Mouse (Mus musculus): Measurements from ENCODE around the gene Llgl2. TPM values are rescaled to one million over a fixed set of nuclear protein-coding genes. Genes with fewer than 3 reads are reported as not detected.
"Not testable (repeated sequence)": the region's sequence is repeated elsewhere in the genome, so short reads cannot be mapped to it uniquely, and the experiment has no call there.

The Llgl2 gene
- polyA plus RNA-seq, 1 experiment from 2014 or later: 1.3 TPM

- 80% methylated on average over 6 of the region's 6 CpGs for WGBS
- no peak overlapping the region for H3K9ac ChIP-seq (ENCODE audit: low read depth, low read length)
- H3K27me3 ChIP-seq (replicated peaks; ENCODE audit: control insufficient read depth, insufficient read depth, low read length): peaks cover 25% of the 10 kb centered on the region
- no peak for ATAC-seq
- H3K27ac ChIP-seq (ENCODE audit: low read depth, low read length): no peak overlapping the region
- no peak overlapping the region for H3K4me2 ChIP-seq (ENCODE audit: low read length)
- H3K4me1 ChIP-seq (ENCODE audit: control insufficient read depth, insufficient read depth, low read depth, low read length): peaks cover 7% of the 10 kb centered on the region
- no peaks in the 10 kb centered on the region for H3K9me3 ChIP-seq (ENCODE audit: control insufficient read depth, low read length)
- no peaks in the 10 kb centered on the region for H3K36me3 ChIP-seq (ENCODE audit: control insufficient read depth, insufficient read depth, low read length)
- no peak overlapping the region for H3K4me3 ChIP-seq (ENCODE audit: low read length)
Observed at GRCm38 (mm10) chr11:115854674-115855073, 30.8 kb downstream of the Llgl2 start.

GRCm38 (mm10) chr11:115857146-115857545, 33.3 kb downstream of the Llgl2 start:
- 97% methylated on average over 4 of the region's 4 CpGs for WGBS
- not testable (repeated sequence) for H3K9me3 ChIP-seq (ENCODE audit: control insufficient read depth, low read length); H3K9ac ChIP-seq (ENCODE audit: low read depth, low read length); H3K4me1 ChIP-seq (ENCODE audit: control insufficient read depth, insufficient read depth, low read depth, low read length); ATAC-seq; H3K4me3 ChIP-seq (ENCODE audit: low read length); H3K27ac ChIP-seq (ENCODE audit: low read depth, low read length); H3K4me2 ChIP-seq (ENCODE audit: low read length); H3K36me3 ChIP-seq (ENCODE audit: control insufficient read depth, insufficient read depth, low read length)
- peaks cover 42% of the 10 kb centered on the region for H3K27me3 ChIP-seq (replicated peaks; ENCODE audit: control insufficient read depth, insufficient read depth, low read length)

DNA sequence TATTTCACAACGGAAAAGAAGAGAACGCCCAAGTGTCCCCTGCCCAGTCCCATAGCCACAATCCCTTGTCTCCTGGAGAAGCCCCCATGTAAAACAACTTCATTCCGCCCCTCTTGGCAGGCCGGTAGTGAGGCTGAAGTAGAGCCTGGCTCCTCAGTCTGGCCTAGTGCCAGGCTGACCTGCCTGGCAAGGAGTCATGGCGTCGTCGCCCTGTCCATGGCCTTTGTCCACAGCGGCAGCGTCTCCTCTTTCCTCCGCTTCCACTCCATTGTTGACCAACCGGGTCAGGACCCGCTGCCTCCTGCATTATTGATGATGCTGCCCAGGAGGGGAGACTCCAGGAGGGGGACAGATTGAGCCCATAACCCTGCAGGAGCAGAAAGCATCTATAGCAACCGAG, 34.1 kb downstream of the Llgl2 start:
- Histone ChIP-seq H3K4me2 (ENCODE audit: low read length) (no peak overlapping the region), H3K27ac (ENCODE audit: low read depth, low read length) (no peak overlapping the region), H3K27me3 (replicated peaks; ENCODE audit: control insufficient read depth, insufficient read depth, low read length) (peaks cover 42% of the 10 kb centered on the region), H3K36me3 (ENCODE audit: control insufficient read depth, insufficient read depth, low read length) (no peaks in the 10 kb centered on the region), H3K9ac (ENCODE audit: low read depth, low read length) (no peak overlapping the region), H3K4me1 (ENCODE audit: control insufficient read depth, insufficient read depth, low read depth, low read length) (peaks cover 7% of the 10 kb centered on the region), H3K4me3 (ENCODE audit: low read length) (no peak overlapping the region), H3K9me3 (ENCODE audit: control insufficient read depth, low read length) (no peaks in the 10 kb centered on the region)
- WGBS: 28% methylated on average over 13 of the region's 13 CpGs
- no peak for ATAC-seq

DNA sequence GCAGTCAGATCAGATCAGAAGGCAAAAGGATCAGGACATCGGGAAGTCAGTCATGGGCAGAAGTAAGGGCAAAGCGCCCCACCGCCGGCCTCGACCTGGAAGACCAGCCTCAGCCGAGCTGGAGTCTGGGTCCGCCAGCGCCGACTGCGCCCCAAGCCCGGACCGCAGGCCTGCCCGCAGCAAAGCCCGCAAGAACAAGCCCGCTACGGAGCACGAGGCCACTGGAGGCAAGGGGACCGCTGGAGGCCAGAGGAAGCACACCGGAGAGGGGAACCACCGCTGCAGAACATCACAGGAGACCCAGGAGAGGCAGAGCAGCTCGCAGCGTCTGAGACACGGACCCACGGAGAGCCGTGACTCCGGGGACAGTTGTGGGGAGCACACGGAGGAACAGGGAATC, 34.5 kb downstream of the Llgl2 start, which contains the start of gene Myo15b:
Gene Myo15b, plus strand, starts transcription at position 53 of the 400 bp plus-strand sequence.
- H3K4me3 ChIP-seq (ENCODE audit: low read length): peak within 1 kb of the TSS; percentile 29
- H3K9me3 ChIP-seq (ENCODE audit: control insufficient read depth, low read length): no peaks in the 10 kb centered on the region
- WGBS: 10% methylated on average over 27 of the region's 27 CpGs
- ATAC-seq: no peak
- H3K9ac ChIP-seq (ENCODE audit: low read depth, low read length): peak within 1 kb of the TSS; percentile 52; the same call in 1 of the 2 replicates
- H3K4me2 ChIP-seq (ENCODE audit: low read length): peak within 1 kb of the TSS; percentile 44
- H3K36me3 ChIP-seq (ENCODE audit: control insufficient read depth, insufficient read depth, low read length): no peaks in the 10 kb centered on the region
- no peak within 1 kb of the TSS for H3K27ac ChIP-seq (ENCODE audit: low read depth, low read length)
- peaks cover 42% of the 10 kb centered on the region for H3K27me3 ChIP-seq (replicated peaks; ENCODE audit: control insufficient read depth, insufficient read depth, low read length)
- H3K4me1 ChIP-seq (ENCODE audit: control insufficient read depth, insufficient read depth, low read depth, low read length): peaks cover 7% of the 10 kb centered on the region

GRCm38 (mm10) chr11:115859143-115859945, 35.5 kb downstream of the Llgl2 start:
- peak; percentile 86 for ATAC-seq
- peak overlapping the region; percentile 29 for H3K4me3 ChIP-seq (ENCODE audit: low read length)
- H3K4me2 ChIP-seq (ENCODE audit: low read length): peak overlapping the region; percentile 44
- H3K9me3 ChIP-seq (ENCODE audit: control insufficient read depth, low read length): no peaks in the 10 kb centered on the region
- H3K36me3 ChIP-seq (ENCODE audit: control insufficient read depth, insufficient read depth, low read length): no peaks in the 10 kb centered on the region
- peaks cover 7% of the 10 kb centered on the region for H3K4me1 ChIP-seq (ENCODE audit: control insufficient read depth, insufficient read depth, low read depth, low read length)
- peaks cover 42% of the 10 kb centered on the region for H3K27me3 ChIP-seq (replicated peaks; ENCODE audit: control insufficient read depth, insufficient read depth, low read length)
- no peak overlapping the region for H3K27ac ChIP-seq (ENCODE audit: low read depth, low read length)
- peak overlapping the region; percentile 52; the same call in 1 of the 2 replicates for H3K9ac ChIP-seq (ENCODE audit: low read depth, low read length)
- 2% methylated on average over 53 of the region's 75 CpGs for WGBS

GRCm38 (mm10) chr11:115863895-115864294, 40.0 kb downstream of the Llgl2 start:
- Histone ChIP-seq H3K9me3 (ENCODE audit: control insufficient read depth, low read length) (no peaks in the 10 kb centered on the region), H3K27me3 (replicated peaks; ENCODE audit: control insufficient read depth, insufficient read depth, low read length) (peaks cover 24% of the 10 kb centered on the region), H3K36me3 (ENCODE audit: control insufficient read depth, insufficient read depth, low read length) (no peaks in the 10 kb centered on the region), H3K4me3 (ENCODE audit: low read length) (no peak overlapping the region), H3K4me1 (ENCODE audit: control insufficient read depth, insufficient read depth, low read depth, low read length) (peaks cover 5% of the 10 kb centered on the region; the same call in 1 of the 2 replicates), H3K4me2 (ENCODE audit: low read length) (no peak overlapping the region), H3K27ac (ENCODE audit: low read depth, low read length) (no peak overlapping the region), H3K9ac (ENCODE audit: low read depth, low read length) (no peak overlapping the region)
- WGBS: 87% methylated on average over 8 of the region's 8 CpGs
- ATAC-seq: no peak

GRCm38 (mm10) chr11:115869393-115869792, 45.5 kb downstream of the Llgl2 start:
- ATAC-seq: no peak
- Histone ChIP-seq H3K4me3 (ENCODE audit: low read length) (no peak overlapping the region), H3K4me1 (ENCODE audit: control insufficient read depth, insufficient read depth, low read depth, low read length) (no peaks in the 10 kb centered on the region), H3K4me2 (ENCODE audit: low read length) (no peak overlapping the region), H3K36me3 (ENCODE audit: control insufficient read depth, insufficient read depth, low read length) (no peaks in the 10 kb centered on the region), H3K9ac (ENCODE audit: low read depth, low read length) (no peak overlapping the region), H3K27me3 (replicated peaks; ENCODE audit: control insufficient read depth, insufficient read depth, low read length) (no peaks in the 10 kb centered on the region), H3K9me3 (ENCODE audit: control insufficient read depth, low read length) (no peaks in the 10 kb centered on the region), H3K27ac (ENCODE audit: low read depth, low read length) (no peak overlapping the region)
- WGBS: 88% methylated on average over 8 of the region's 8 CpGs

DNA sequence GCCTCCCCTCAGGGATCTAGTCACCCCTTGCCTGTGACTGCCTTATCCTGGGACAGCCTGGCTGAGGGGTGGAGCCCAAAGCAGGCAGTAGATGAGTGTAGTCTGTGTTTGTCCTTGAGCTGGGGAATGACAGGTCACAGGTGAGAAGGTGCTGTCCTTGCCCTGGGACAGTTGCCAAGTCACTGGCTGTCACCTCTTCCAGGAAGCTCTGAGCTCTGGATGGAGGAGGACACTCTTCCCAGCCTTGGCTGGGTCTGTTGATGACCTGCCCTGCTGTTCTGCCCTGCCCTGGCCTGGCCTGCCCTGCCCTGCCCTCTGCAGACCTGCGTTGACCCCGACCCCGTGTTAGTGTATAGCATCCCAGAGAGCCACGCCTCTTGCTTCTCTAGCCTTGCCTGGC, 48.6 kb downstream of the Llgl2 start:
- Histone ChIP-seq H3K27ac (ENCODE audit: low read depth, low read length) (no peak overlapping the region), H3K4me2 (ENCODE audit: low read length) (no peak overlapping the region), H3K36me3 (ENCODE audit: control insufficient read depth, insufficient read depth, low read length) (no peaks in the 10 kb centered on the region), H3K9ac (ENCODE audit: low read depth, low read length) (no peak overlapping the region), H3K4me1 (ENCODE audit: control insufficient read depth, insufficient read depth, low read depth, low read length) (no peaks in the 10 kb centered on the region), H3K27me3 (replicated peaks; ENCODE audit: control insufficient read depth, insufficient read depth, low read length) (no peaks in the 10 kb centered on the region), H3K4me3 (ENCODE audit: low read length) (no peak overlapping the region), H3K9me3 (ENCODE audit: control insufficient read depth, low read length) (no peaks in the 10 kb centered on the region)
- WGBS: 68% methylated on average over 4 of the region's 4 CpGs
- ATAC-seq: no peak

DNA sequence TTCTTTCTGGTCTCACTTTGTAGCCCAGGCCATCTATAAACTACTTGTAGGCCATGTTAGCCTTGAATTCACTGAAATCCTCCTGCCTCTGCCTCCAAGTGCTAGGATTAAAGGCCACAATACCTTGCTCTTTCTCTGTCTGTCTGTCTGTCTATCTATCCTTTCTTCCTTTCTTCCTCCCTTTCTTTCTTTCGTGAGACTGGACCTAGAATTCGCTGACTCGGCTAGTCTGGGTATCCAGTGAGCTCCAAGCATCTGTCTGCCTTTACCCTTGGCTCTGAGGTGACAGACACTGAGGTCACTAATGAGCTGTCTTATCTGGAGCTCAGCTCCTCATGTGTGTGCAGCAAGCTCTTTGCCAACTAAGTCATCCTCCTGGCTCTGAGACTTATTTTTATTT, 52.1 kb downstream of the Llgl2 start:
- WGBS: 99% methylated on average over 3 of the region's 3 CpGs

More for the DNA sequence above, 52.1 kb downstream of the Llgl2 start:
- no peaks in the 10 kb centered on the region for H3K27me3 ChIP-seq (replicated peaks; ENCODE audit: control insufficient read depth, insufficient read depth, low read length)
- H3K4me3 ChIP-seq (ENCODE audit: low read length): no peak overlapping the region
- H3K4me2 ChIP-seq (ENCODE audit: low read length): no peak overlapping the region
- no peaks in the 10 kb centered on the region for H3K36me3 ChIP-seq (ENCODE audit: control insufficient read depth, insufficient read depth, low read length)
- no peaks in the 10 kb centered on the region for H3K4me1 ChIP-seq (ENCODE audit: control insufficient read depth, insufficient read depth, low read depth, low read length)
- H3K9ac ChIP-seq (ENCODE audit: low read depth, low read length): no peak overlapping the region
- H3K9me3 ChIP-seq (ENCODE audit: control insufficient read depth, low read length): no peaks in the 10 kb centered on the region
- no peak for ATAC-seq
- H3K27ac ChIP-seq (ENCODE audit: low read depth, low read length): no peak overlapping the region

Measured in hindbrain, embryonic 16.5 days (tissue).